Mouse (Mus musculus): ENCODE measurements at regions not wholly inside any gene's neighbourhood (a gene's known extent, or its start where the extent isn't known, plus 50 kb on each side); places are given as distances from the start of the nearest gene placed in this dataset.

DNA sequence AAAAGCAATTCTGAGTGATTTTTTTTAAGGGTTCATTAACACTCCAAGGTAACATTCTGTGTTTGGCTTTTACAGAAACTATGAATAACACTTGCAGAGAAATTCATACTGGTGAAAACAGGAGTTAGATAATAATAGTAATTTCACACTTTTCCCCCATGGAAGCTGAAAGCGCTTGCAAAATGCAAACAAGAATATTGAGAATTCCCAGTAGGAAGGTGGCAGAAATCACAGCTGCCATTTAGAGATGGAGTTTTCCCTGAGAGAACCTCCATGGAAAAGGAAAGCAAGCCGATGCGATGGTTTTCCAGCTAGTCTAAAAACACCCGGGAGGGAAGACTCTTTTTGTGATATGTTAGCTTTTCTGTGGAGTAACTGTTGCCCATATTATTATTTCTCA is 174.1 kb upstream of the App start:
- DNase-seq = no peak

DNA sequence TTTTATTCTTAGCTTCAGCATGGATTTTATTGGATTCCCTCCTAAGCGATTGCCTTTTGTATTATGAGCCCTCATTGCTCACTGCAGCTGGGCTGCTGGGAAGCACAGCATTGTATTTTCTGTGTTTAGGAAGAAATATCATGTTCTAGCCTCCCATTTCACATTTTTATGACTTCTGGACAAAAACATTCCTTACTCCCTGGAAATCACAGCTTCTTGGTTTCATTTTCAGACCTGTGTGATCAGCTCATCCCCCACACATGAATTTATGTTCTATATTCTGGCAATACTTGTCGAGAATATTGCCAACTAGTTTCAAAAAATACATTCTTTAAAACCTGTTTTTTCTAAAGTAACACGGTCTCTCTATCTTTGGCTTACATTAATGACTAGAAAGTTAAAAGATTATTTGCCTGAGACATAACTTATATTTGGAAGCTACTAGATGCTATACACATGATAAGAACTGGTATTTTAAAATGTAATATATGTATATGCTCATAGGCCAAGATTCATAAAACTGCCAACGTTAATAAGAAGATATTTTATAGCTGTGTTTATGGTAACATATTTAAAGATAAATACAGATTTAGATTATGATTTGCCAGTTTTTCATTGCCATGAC is 163.0 kb upstream of the App start:
- no peak for DNase-seq

DNA sequence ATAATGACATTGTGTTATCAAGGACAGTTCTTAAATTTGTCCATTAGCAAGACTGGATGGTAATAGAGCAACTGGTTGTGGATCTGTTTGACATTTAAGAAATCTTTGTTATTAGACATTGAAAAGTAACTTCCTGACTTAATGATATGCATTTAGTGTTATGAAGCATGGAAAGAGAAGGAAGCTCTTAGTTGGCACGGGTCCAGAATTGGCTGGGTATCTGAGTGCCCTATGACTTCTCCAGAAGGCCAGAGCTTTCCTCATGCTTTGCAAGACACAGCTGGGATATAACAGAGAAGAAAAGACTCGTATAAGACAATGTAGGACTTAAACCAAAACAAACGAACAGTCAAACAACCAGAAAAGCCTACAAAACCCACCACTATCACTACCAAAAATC is 160.0 kb upstream of the App start:
- DNase-seq = peak; percentile 25

DNA sequence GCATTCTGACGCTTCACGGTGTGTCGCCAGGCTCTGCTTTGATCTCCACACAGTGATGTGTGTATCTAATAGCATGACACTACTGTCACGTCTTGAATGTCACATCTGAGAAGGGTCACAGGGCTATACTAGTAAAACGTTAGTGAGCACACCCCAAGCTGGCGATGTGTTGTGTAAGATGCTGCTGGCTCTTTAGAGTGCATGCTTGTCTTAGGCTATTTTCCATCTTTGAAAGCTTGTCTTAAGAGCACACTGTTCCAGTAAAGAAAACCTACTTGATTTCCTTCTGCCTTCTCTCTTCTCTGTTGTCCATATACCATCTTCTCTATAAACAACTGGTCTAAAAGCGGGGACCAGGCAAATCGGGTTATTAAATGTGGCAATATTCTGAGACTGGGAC is 138.5 kb upstream of the App start:
- DNase-seq = no peak

DNA sequence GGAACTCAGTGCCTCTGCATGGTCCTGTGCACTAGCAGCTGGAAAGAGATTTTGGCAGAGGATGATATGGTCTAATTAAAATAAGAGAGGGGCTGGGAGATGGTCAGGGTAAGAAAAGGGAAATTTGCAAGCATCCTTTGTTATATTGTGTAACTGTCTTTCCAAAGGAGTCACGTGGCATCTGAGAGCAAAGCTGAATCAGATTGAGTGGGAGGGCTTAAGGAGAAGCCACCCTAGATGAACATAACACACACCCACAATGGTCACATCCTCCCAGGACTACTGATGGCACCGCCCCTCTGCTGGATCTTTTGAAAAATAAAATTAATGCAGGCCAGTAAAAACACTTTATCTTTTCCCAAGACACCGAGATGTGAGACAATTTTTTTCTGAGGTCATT is 135.9 kb upstream of the App start:
- no peak for DNase-seq

DNA sequence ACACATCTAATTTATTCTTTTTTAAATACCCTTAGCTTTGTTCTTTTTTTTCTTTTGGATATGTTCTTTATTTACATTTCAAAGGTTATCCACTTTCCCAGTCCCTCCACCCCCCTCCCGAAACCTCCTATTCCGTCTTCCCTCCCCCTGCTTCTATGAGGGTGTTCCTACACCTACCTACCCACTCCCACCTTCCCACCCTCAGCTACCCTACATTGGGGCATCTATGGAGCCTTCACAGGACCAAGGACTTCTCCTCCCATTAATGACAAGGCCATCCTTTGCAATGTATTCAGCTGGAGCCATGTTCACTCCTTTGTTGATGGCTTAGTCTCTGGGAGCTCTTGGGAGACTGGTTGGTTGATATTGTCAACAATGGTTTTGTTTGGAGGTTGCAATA is 134.9 kb upstream of the App start:
- DNase-seq = no peak

DNA sequence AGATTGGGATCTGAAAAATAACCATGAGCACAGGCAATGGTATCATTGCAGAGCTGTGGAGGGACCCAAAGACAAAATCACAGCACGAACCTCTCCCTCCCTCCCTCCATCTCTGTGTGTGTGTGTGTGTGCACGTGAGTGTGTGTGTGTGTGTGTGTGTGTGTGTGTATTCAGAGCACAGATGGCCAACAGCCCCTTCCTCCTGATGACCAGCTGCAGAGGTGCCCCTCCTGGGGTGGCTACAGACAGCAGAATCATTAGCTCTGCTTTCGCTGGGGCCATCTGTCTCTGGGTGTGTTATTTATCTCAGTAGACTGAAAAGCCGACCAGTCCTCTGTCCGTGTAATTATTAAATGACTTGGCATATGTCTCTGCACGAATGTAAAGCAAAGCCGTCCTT is 134.4 kb upstream of the App start:
- DNase-seq = no peak

DNA sequence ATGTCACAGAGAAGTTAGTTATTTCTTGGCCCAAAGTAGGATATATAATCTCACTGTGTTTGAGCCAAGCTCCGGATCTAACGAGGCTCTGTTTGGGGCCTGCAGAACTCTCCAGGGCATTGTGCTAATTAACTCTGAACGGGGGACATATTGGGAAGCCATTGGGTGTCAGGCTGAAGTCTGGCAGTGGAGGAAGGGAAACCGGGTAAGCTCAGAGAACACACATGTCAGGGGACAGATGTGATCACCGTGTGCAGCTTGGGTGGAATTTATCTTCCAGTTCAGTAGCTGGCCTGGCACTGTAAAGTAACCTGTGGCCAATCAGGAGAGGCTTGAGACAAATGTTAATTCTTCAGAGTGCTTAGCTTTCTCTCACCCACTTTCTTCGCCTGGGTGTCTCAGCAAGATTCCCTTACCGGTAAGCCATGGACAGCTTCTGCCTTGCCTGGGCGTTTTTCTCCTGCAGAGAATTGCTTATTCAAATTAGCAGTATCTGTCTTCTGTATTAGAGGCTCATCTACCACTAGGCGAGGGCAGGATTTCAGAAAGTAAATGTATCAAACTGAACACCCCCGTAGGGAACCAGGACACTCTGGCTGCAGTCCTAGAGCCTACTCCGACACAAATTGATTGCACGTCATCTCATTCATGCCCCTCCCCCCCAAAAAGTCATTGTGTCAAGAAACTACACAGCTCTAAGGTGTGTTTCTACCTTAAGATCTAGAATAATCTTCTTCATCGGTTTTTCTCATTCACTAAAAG is 126.7 kb upstream of the App start:
- DNase-seq = no peak

DNA sequence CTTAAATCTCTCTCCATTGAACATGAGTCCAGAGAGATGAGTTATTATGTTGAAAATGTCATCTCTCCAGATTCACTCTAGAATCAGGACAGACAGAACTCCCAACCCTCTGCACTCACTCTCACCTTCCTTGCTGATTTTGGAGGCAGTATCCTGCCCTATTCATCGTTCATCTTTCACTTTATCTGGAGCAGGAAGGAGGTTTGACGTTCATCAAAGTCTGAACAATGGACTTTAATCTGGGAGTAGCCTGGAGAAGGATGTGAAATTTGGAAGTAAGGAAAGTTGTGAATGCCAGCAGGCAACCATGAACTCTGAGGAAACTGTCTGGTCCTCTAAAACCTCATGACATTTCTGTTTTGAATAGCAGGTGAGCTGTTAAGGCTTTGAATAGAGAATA is 125.0 kb upstream of the App start:
- DNase-seq = no peak

DNA sequence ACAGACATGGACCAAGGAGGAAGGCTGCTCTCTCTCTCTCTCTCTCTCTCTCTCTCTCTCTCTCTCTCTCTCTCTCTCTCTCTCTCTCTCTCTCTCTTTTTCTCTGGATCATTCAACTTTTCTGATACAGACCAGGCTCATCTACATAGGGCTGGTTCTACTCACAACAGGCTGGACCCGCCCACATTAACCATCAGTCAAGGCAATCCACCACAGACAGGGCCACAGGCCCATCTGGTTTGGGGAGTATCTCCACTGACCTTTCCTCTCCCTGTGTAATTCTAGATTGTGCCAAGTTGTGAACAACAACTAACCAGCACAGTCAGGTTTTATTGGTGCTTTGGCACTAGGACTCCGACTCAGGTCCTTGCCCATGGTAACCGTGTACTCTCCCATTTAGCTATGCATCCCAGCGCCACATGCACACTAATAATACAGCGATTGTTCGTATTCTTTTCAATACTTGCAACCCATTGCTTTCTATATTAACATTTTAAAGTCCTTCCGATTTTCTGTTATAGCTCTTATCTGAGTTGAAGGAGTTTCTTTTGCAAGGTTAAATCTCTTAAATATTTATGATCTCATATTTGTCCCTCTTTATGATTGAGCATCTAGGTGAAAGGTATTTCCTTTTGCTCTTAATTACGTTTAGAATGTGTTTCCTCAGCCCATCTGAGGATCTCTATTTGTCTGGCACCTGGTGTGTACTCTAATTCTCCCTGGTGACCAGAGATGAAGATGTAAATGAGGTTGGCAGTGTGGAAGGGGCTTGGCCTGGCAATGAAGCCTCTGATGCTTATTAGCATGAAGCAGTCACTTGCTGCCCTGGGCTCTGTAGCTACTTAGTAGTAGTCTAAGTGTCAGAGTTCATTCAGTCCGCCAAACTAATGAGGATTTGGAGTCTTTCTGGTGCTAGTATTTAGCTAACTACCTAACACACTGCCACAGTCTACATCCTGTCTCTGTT is 117.7 kb upstream of the App start:
- no peak for DNase-seq

DNA sequence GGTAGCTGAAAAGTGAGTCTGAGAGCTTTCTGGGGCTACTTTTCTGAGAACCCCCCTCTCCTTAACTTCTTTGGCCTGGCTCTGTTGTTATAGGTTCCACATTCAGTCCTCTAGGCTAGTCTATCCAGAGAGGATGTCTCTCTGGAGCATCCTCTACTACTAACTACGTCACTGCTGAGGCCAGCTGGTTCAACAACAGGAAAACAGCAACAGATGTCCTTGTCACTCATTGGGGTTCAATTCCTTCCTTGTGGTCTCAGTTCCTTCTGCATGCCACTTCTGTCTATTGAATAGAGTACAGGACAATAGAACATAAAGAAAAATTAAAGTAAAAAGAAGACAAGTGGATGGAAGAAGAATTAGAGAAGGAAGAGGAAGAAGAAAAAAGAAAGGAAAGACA is 104.3 kb upstream of the App start:
- no peak for DNase-seq

DNA sequence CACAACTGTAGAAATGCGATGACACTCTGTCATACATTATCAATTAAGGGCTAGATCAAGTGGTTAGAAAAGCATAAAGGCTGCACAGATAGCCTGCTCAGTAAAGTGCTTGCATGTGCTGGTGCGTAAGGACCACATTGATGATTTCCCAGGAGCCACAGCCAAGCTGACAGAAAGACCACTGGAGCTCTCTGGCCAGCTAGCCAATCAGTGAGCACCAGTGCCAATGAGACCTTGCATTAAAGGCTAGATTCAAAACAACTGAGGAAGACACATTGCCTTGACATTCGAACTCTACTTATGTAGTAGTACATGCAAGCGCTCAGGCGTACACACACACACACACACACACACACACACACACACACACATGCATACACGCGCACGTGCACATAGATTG is 96.1 kb upstream of the App start:
- DNase-seq = no peak

DNA sequence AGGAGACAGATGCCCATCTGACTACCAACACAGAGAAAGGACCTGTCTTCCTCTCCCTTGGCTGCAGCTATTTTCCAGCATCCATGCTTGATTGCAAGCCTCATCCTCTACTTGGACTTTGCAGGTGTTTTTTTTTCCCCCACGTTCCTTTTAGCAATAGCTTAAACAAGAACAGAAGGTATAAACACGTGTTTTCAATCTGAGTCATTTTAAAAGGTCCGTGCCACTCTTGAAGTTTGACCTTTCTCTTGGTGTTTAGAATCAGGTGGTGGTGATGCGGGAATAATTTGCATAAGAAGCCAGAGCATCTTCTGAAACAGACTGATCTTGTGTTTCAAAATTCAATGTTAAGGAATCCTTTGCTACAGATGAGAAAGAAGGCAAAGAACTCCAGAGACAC is 86.3 kb upstream of the App start:
- no peak for DNase-seq

DNA sequence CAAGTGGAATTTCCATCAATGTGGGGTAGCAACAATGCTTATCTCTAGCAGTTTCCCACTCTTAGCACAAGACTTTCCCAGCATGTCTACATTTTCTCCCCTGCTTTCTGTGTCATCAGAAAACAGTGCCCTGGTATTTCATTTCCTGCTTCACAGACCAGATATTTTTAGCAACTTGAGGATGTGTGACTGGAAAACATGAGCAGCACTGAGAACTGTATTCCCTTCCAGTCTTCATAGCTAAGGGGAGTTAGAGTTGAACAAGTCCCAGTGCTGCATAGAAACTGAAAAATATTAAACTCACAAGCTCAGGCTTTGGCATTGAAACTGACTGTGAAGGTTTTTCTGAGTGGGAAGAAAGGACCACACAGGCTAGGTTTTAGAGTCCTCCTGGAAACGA is 73.7 kb upstream of the App start:
- DNase-seq = no peak

DNA sequence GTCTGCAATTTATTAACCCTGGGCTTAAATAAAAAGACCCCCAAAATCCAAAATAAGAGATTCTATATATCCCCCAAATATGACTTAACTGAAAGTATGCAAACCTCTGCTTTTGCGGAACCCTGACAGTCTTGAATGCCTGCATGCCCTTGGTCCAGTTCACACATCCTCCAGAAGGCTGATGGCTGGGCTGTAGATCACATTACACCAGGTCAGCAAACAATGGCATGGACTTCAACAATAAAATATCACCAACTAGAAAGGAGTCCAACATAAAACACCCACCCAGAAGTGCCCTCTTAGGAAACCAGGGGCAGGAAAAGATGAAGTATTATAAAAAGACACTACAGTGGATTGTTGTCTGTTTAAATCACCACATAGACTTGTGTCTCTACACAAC is 59.5 kb upstream of the App start:
- no peak for DNase-seq

DNA sequence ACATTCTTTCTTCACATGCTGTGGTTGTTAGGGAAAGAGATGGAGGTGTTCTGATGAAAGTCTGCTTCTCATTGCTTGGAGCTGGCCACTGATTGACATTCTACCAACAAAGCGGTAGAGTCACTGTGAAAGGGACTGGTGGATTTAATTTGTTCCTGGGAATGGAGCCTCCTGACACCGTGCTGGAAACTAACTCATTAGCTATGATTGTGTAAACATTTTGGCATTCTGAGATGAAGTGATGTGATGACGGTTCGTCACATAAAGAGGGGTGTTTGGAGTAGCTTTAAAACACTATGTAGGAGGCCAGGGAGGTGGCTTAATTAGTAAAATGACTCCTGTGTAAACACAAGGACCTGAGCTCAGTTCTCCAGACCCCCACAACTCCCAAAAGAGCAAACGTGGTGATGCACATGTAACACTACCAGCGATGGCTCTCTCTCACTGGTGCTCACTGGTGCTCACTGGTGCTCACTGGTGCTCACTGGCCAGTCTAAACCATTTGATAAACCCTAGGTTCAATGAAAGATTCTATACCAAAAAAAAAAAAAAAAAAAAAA is 58.4 kb upstream of the App start:
- no peak for DNase-seq

DNA sequence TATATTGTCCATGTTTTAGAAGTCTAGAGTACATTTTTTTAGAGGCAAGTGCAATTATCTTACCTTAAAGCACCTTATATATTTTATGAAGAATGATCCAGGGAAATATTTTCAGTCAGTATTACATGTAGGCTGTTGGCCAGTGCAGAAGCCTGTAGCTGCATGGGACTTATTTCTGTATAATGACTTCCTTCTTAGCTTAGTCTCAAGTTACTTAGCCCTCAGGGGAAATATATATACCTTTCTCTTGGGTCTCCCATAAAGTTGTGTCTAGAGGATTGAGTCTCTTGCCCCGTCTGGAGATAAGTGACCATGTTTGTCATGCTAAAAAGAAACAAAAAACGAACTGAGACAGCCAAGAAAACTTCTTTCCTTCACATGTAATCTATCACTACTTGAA is 57.8 kb upstream of the App start:
- no peak for DNase-seq

DNA sequence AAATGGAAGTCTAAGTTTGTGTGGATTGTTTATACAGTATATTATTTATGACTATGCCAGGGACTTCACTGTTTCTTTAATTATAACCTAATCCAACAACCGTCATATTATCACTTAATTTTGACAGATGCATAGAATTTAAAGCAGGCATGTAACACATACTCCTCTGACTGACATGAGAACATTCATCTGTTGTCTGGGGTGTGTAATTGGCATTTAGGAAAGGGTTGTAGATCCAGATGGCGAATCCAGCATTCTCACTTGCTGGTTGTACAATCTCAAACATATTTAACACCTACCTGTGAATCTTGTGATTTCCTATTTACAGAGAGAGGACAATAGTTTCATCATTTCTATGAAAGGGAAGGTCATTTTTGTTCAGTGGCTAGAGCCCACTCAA is 50.8 kb upstream of the App start:
- no peak for DNase-seq

All from heart, postnatal 4 days (tissue).